Mouse (Mus musculus): ENCODE measurements around the gene 5730480H06Rik. TPM values are rescaled to one million over a fixed set of nuclear protein-coding genes. Genes with fewer than 3 reads are reported as not detected.

5730480H06Rik gene
- 1 to 10 TPM; 7.4 to 8.0 TPM for total RNA-seq (2021)
- long read RNA-seq, experiment 1, partial matches to known transcripts, result 1 of 6 reads
- long read RNA-seq, experiment 1, other reads (novel, unspliced or antisense), result 1 of 6 reads
- long read RNA-seq, experiment 2, partial matches to known transcripts, result 0 of 3 reads
- long read RNA-seq, experiment 2, other reads (novel, unspliced or antisense), result 0 of 3 reads

GRCm38 (mm10) chr5:48327652-48328051 is at the start of gene 5730480H06Rik:
5730480H06Rik (plus strand) TSS chr5:48327952.
- intact Hi-C loops (cut with DNase I), result no loop called here
- DNase-seq, result no peak

GRCm38 (mm10) chr5:48301186-48301585 is 26.6 kb upstream of the 5730480H06Rik start:
- peak; percentile 10 to 23 for DNase-seq
- intact Hi-C loops (cut with DNase I), result no loop called here

GRCm38 (mm10) chr5:48315057-48315602 is 12.6 kb upstream of the 5730480H06Rik start:
- intact Hi-C loops (cut with DNase I), result no loop called here
- no peak for DNase-seq

GRCm38 (mm10) chr5:48320597-48320996 is 7.2 kb upstream of the 5730480H06Rik start:
- intact Hi-C loops (cut with DNase I), result no loop called here
- DNase-seq, result no peak

GRCm38 (mm10) chr5:48326221-48326620 is 1.5 kb upstream of the 5730480H06Rik start:
- no peak for DNase-seq
- intact Hi-C loops (cut with DNase I), result no loop called here

- intact Hi-C loops (cut with DNase I), result no loop called here
- no peak for DNase-seq
Observed at GRCm38 (mm10) chr5:48329751-48330150, 2.0 kb downstream of the 5730480H06Rik start.

GRCm38 (mm10) chr5:48330817-48331216 is 3.1 kb downstream of the 5730480H06Rik start:
- intact Hi-C loops (cut with DNase I), result no loop called here
- no peak for DNase-seq

- intact Hi-C loops (cut with DNase I), result no loop called here
- DNase-seq, result no peak
Observed at GRCm38 (mm10) chr5:48331441-48331840, 3.7 kb downstream of the 5730480H06Rik start.

- DNase-seq, result no peak
- intact Hi-C loops (cut with DNase I), result no loop called here
Observed at GRCm38 (mm10) chr5:48333407-48333806, 5.7 kb downstream of the 5730480H06Rik start.

- intact Hi-C loops (cut with DNase I), result no loop called here
- no peak for DNase-seq
Observed at GRCm38 (mm10) chr5:48333884-48334513, 6.2 kb downstream of the 5730480H06Rik start.

- intact Hi-C loops (cut with DNase I), result loop anchor here (5.0 to 10.0 kb wide), 2 partner anchors 99 to 296 kb away; no protein-coding TSS in a partner anchor
- no peak for DNase-seq
Observed at GRCm38 (mm10) chr5:48340808-48341433, 13.2 kb downstream of the 5730480H06Rik start.

GRCm38 (mm10) chr5:48345095-48345982 is 17.6 kb downstream of the 5730480H06Rik start:
- DNase-seq, result no peak
- intact Hi-C loops (cut with DNase I), result loop anchor here (10.0 kb wide), 1 partner anchor 301 kb away; no protein-coding TSS in a partner anchor

GRCm38 (mm10) chr5:48345983-48346648 is 18.4 kb downstream of the 5730480H06Rik start:
- intact Hi-C loops (cut with DNase I), result loop anchor here (10.0 kb wide), 1 partner anchor 301 kb away; no protein-coding TSS in a partner anchor
- DNase-seq, result no peak

- intact Hi-C loops (cut with DNase I), result loop anchor here (10.0 kb wide), 1 partner anchor 305 kb away; no protein-coding TSS in a partner anchor
Observed at GRCm38 (mm10) chr5:48349309-48349708, 21.6 kb downstream of the 5730480H06Rik start.

GRCm38 (mm10) chr5:48371890-48372766 is 44.4 kb downstream of the 5730480H06Rik start:
- DNase-seq, result peak; percentile 89 to 96
- intact Hi-C loops (cut with DNase I), result no loop called here

More at GRCm38 (mm10) chr5:48349309-48349708, 21.6 kb downstream of the 5730480H06Rik start:
- no peak for DNase-seq

- intact Hi-C loops (cut with DNase I), result no loop called here
- DNase-seq, result peak; percentile 9 to 41
Observed at GRCm38 (mm10) chr5:48402497-48402896, 74.7 kb downstream of the 5730480H06Rik start.

- DNase-seq, result no peak
- intact Hi-C loops (cut with DNase I), result no loop called here
Observed at GRCm38 (mm10) chr5:48408276-48408675, 80.5 kb downstream of the 5730480H06Rik start.

- intact Hi-C loops (cut with DNase I), result no loop called here
- DNase-seq, result peak in 1 of 2 experiments; percentile 12
Observed at GRCm38 (mm10) chr5:48410348-48410747, 82.6 kb downstream of the 5730480H06Rik start.

- DNase-seq, result no peak
- intact Hi-C loops (cut with DNase I), result no loop called here
Observed at GRCm38 (mm10) chr5:48411462-48411861, 83.7 kb downstream of the 5730480H06Rik start.

Measured in heart, postnatal 14 days (tissue).